In the genomic region with DNA sequence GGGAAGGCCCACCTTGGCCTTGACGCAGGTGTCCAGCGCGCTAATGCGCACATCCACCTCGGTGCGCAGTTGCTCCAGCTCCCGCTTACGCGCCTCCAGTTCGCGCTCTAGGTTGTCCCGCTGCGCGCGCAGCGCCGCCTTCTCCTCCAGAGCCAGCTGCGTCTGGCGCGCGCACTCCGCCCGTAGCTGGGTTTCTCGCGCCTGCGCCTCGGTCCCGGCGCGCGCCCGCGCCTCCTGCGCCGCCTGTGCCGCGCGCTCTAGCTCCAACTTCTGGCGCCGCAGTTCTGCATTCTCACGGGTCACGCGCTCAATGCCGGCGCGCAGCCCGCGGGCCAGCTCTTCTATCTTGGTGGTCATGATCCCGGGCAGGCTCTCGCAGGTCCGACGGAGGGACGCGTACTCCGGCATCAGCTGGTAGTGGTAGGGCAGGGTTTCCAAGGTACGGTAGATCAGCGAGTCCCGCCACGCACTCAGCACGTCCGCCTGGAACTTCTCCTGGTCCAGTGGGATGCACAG, we compare ENCODE assay signal across 8 mouse cellular contexts. TPM values are rescaled to one million over a fixed set of nuclear protein-coding genes. Genes with fewer than 3 reads are reported as not detected.
DNase-seq lines count a peak whose midpoint lies in the region; ATAC-seq and TF ChIP-seq lines count a peak whose summit lies in the region.

No protein-coding gene starts in this region.

- H3K27me3 ChIP-seq in forebrain, embryonic 13.5 days = peaks cover 66% of the 10 kb centered on the region
- peaks cover 74% of the 10 kb centered on the region for H3K27me3 ChIP-seq in heart, embryonic 15.5 days
- H3K27me3 ChIP-seq in liver, embryonic 13.5 days = peaks cover 53% of the 10 kb centered on the region
- peaks cover 69% of the 10 kb centered on the region for H3K27me3 ChIP-seq in neural tube, embryonic 13.5 days

- H3K27ac ChIP-seq in ES-E14 (ENCODE audit: insufficient read depth, low read depth, low read length, poor library complexity, severe bottlenecking) = no peak overlapping the region
- no peak overlapping the region for H3K27ac ChIP-seq in forebrain, embryonic 13.5 days
- no peak overlapping the region for H3K27ac ChIP-seq in heart, embryonic 15.5 days
- H3K27ac ChIP-seq in liver, embryonic 13.5 days = no peak overlapping the region
- H3K27ac ChIP-seq in neural tube, embryonic 13.5 days (replicated peaks) = no peak overlapping the region

- H3K36me3 ChIP-seq in ES-E14 (ENCODE audit: control insufficient read depth, insufficient read depth, low read length, poor library complexity, severe bottlenecking) = no peaks in the 10 kb centered on the region; the same call in 1 of the 2 replicates
- no peaks in the 10 kb centered on the region for H3K36me3 ChIP-seq in forebrain, embryonic 13.5 days (ENCODE audit: poor library complexity, severe bottlenecking)
- no peaks in the 10 kb centered on the region for H3K36me3 ChIP-seq in heart, embryonic 15.5 days
- H3K36me3 ChIP-seq in liver, embryonic 13.5 days = no peaks in the 10 kb centered on the region
- H3K36me3 ChIP-seq in neural tube, embryonic 13.5 days = no peaks in the 10 kb centered on the region

- peak overlapping the region; percentile 75 to 82 for H3K4me3 ChIP-seq in ES-E14 (ENCODE audit: insufficient read depth in 1 of 2, low read depth in 1 of 2, low read length in 2 of 2, poor library complexity in 1 of 2, severe bottlenecking in 1 of 2)
- H3K4me3 ChIP-seq in forebrain, embryonic 13.5 days = peak overlapping the region; percentile 39
- peak overlapping the region; percentile 43 for H3K4me3 ChIP-seq in heart, embryonic 15.5 days
- peak overlapping the region; percentile 45 for H3K4me3 ChIP-seq in liver, embryonic 13.5 days (replicated peaks)
- peak overlapping the region; percentile 37 for H3K4me3 ChIP-seq in neural tube, embryonic 13.5 days

- H3K9me3 ChIP-seq in ES-E14 (ENCODE audit: control insufficient read depth, insufficient read depth, low read depth, low read length) = no peaks in the 10 kb centered on the region
- no peaks in the 10 kb centered on the region for H3K9me3 ChIP-seq in forebrain, embryonic 13.5 days (replicated peaks)
- no peaks in the 10 kb centered on the region for H3K9me3 ChIP-seq in heart, embryonic 15.5 days (replicated peaks)
- H3K9me3 ChIP-seq in liver, embryonic 13.5 days (replicated peaks) = no peaks in the 10 kb centered on the region
- H3K9me3 ChIP-seq in neural tube, embryonic 13.5 days = no peaks in the 10 kb centered on the region

- H3K4me1 ChIP-seq in ES-E14 (ENCODE audit: control insufficient read depth in 2 of 2, insufficient read depth in 2 of 2, low read length in 2 of 2, poor library complexity in 1 of 2) = peaks cover 4 to 6% of the 10 kb centered on the region in 2 experiments; a peak in 1 of 4 replicates
- peaks cover 13% of the 10 kb centered on the region for H3K4me1 ChIP-seq in forebrain, embryonic 13.5 days
- H3K4me1 ChIP-seq in heart, embryonic 15.5 days (replicated peaks) = peaks cover 24% of the 10 kb centered on the region
- peaks cover 34% of the 10 kb centered on the region for H3K4me1 ChIP-seq in liver, embryonic 13.5 days (replicated peaks)
- H3K4me1 ChIP-seq in neural tube, embryonic 13.5 days (replicated peaks) = peaks cover 13% of the 10 kb centered on the region

- peak overlapping the region; percentile 65 for H3K4me2 ChIP-seq in forebrain, embryonic 13.5 days
- peak overlapping the region; percentile 71 for H3K4me2 ChIP-seq in heart, embryonic 15.5 days
- peak overlapping the region; percentile 67 for H3K4me2 ChIP-seq in liver, embryonic 13.5 days
- H3K4me2 ChIP-seq in neural tube, embryonic 13.5 days = peak overlapping the region; percentile 64

- DNase-seq in ES-E14 (ENCODE audit: low read depth, low spot score) = peak; percentile 88
- peak; percentile 91 for DNase-seq in kidney, postnatal 10 days
- DNase-seq in liver, embryonic 13.5 days = peak; percentile 37
- peak; percentile 47 to 60 for DNase-seq in thymus, postnatal 36 days

- in situ Hi-C loops in ES-E14 (cut with MboI; ENCODE audit: low sequenced_read_pairs in 2 of 2, unreplicated experiment in 2 of 2) = no loop called here

- H3K9ac ChIP-seq in ES-E14 (ENCODE audit: insufficient read depth, low read depth, low read length, poor library complexity, severe bottlenecking) = peak overlapping the region; percentile 74
- H3K9ac ChIP-seq in forebrain, embryonic 13.5 days = peak overlapping the region; percentile 51
- H3K9ac ChIP-seq in heart, embryonic 15.5 days = peak overlapping the region; percentile 35
- H3K9ac ChIP-seq in liver, embryonic 13.5 days = peak overlapping the region; percentile 41; the same call in 1 of the 2 replicates
- peak overlapping the region; percentile 62 for H3K9ac ChIP-seq in neural tube, embryonic 13.5 days

- WGBS in forebrain, embryonic 13.5 days = under 1% methylated on average over 61 of the region's 61 CpGs
- WGBS in heart, embryonic 15.5 days = under 1% methylated on average over 61 of the region's 61 CpGs
- 1% methylated on average over 61 of the region's 61 CpGs for WGBS in liver, embryonic 13.5 days (ENCODE audit: insufficient replicate concordance)
- WGBS in neural tube, embryonic 13.5 days = under 1% methylated on average over 52 of the region's 61 CpGs

- peak; percentile 73 for ATAC-seq in cerebellum, adult (ENCODE audit: insufficient number of reproducible peaks, low FRiP score, low TSS enrichment)
- peak; percentile 88 for ATAC-seq in forebrain, embryonic 13.5 days
- peak; percentile 54 for ATAC-seq in heart, embryonic 15.5 days (replicated peaks; ENCODE audit: insufficient number of reproducible peaks, insufficient read depth, low FRiP score, low read depth)
- peak; percentile 30 for ATAC-seq in liver, embryonic 13.5 days (ENCODE audit: low read depth)
- peak; percentile 78 for ATAC-seq in neural tube, embryonic 13.5 days (ENCODE audit: low read depth)

TF ChIP-seq in ES-E14, 5 proteins besides CTCF, POLR2A, EP300 and RAD21:
- TF ChIP-seq MAFK (IDR thresholded peaks at IDR 0.05; ENCODE audit: insufficient read depth, low read depth, low read length) (no peak), CHD2 (IDR thresholded peaks at IDR 0.05; ENCODE audit: low read depth, low read length) (no peak), ZNF384 (IDR thresholded peaks at IDR 0.05; ENCODE audit: low read depth, low read length) (no peak), HCFC1 (IDR thresholded peaks at IDR 0.05; ENCODE audit: borderline replicate concordance, insufficient read depth, low read length) (no peak; the same call in 1 of the 2 replicates), ZC3H11A (IDR thresholded peaks at IDR 0.05; ENCODE audit: borderline replicate concordance, low read depth, low read length) (no peak)
TF ChIP-seq in ES-E14: peak in this region for 0.

RNA-seq across cellular contexts. Expression of gene Plvap, which starts 3.9 kb away (rescaled TPM):
- total RNA-seq in ES-E14 (2012; rRNA removed) = 2.0 and 2.5 TPM in 2 replicates
- 13.6 and 14.0 TPM in 2 replicates for polyA plus RNA-seq in forebrain, embryonic 13.5 days (2015; fragmentation: Nextera tagmentation; extraction: Ambion mirVana)
- polyA plus RNA-seq in heart, embryonic 15.5 days (2015; fragmentation: Nextera tagmentation; extraction: Ambion mirVana) = 87.2 and 113 TPM in 2 replicates
- 24.3 and 28.4 TPM in 2 replicates for polyA plus RNA-seq in liver, embryonic 13.5 days (2015; fragmentation: Nextera tagmentation; extraction: Ambion mirVana)
- 20.8 and 22.2 TPM in 2 replicates for polyA plus RNA-seq in neural tube, embryonic 13.5 days (2015; fragmentation: Nextera tagmentation; extraction: Ambion mirVana)

RNA-seq across cellular contexts. Expression of gene Ccdc194, which starts 17.9 kb away (rescaled TPM):
- 2.4 and 2.6 TPM in 2 replicates for total RNA-seq in ES-E14 (2012; rRNA removed)
- polyA plus RNA-seq in forebrain, embryonic 13.5 days (2015; fragmentation: Nextera tagmentation; extraction: Ambion mirVana) = 0.09 and 0.13 TPM in 2 replicates
- 0.30 and 0.48 TPM in 2 replicates for polyA plus RNA-seq in heart, embryonic 15.5 days (2015; fragmentation: Nextera tagmentation; extraction: Ambion mirVana)
- polyA plus RNA-seq in liver, embryonic 13.5 days (2015; fragmentation: Nextera tagmentation; extraction: Ambion mirVana) = 0.15 TPM in 2 replicates
- polyA plus RNA-seq in neural tube, embryonic 13.5 days (2015; fragmentation: Nextera tagmentation; extraction: Ambion mirVana) = 0.17 and 0.24 TPM in 2 replicates

RNA-seq across cellular contexts. Expression of gene Gtpbp3, which starts 19.7 kb away (rescaled TPM):
- 60.4 and 63.8 TPM in 2 replicates for total RNA-seq in ES-E14 (2012; rRNA removed)
- 13.4 TPM in 2 replicates for polyA plus RNA-seq in forebrain, embryonic 13.5 days (2015; fragmentation: Nextera tagmentation; extraction: Ambion mirVana)
- 10.5 and 11.8 TPM in 2 replicates for polyA plus RNA-seq in heart, embryonic 15.5 days (2015; fragmentation: Nextera tagmentation; extraction: Ambion mirVana)
- 6.8 and 7.3 TPM in 2 replicates for polyA plus RNA-seq in liver, embryonic 13.5 days (2015; fragmentation: Nextera tagmentation; extraction: Ambion mirVana)
- 12.0 and 15.5 TPM in 2 replicates for polyA plus RNA-seq in neural tube, embryonic 13.5 days (2015; fragmentation: Nextera tagmentation; extraction: Ambion mirVana)

RNA-seq across cellular contexts. Expression of gene Ano8, which starts 21.9 kb away (rescaled TPM):
- 10.6 and 22.3 TPM in 2 replicates for total RNA-seq in ES-E14 (2012; rRNA removed)
- 4.0 and 4.5 TPM in 2 replicates for polyA plus RNA-seq in forebrain, embryonic 13.5 days (2015; fragmentation: Nextera tagmentation; extraction: Ambion mirVana)
- polyA plus RNA-seq in heart, embryonic 15.5 days (2015; fragmentation: Nextera tagmentation; extraction: Ambion mirVana) = 0.81 and 1.9 TPM in 2 replicates
- 0.12 and 0.14 TPM in 2 replicates for polyA plus RNA-seq in liver, embryonic 13.5 days (2015; fragmentation: Nextera tagmentation; extraction: Ambion mirVana)
- polyA plus RNA-seq in neural tube, embryonic 13.5 days (2015; fragmentation: Nextera tagmentation; extraction: Ambion mirVana) = 6.1 and 7.8 TPM in 2 replicates

RNA-seq across cellular contexts. Expression of gene Bst2, which starts 29.6 kb away (rescaled TPM):
- total RNA-seq in ES-E14 (2012; rRNA removed) = 135 and 207 TPM in 2 replicates
- 7.6 and 8.3 TPM in 2 replicates for polyA plus RNA-seq in forebrain, embryonic 13.5 days (2015; fragmentation: Nextera tagmentation; extraction: Ambion mirVana)
- polyA plus RNA-seq in heart, embryonic 15.5 days (2015; fragmentation: Nextera tagmentation; extraction: Ambion mirVana) = 34.6 and 45.1 TPM in 2 replicates
- polyA plus RNA-seq in liver, embryonic 13.5 days (2015; fragmentation: Nextera tagmentation; extraction: Ambion mirVana) = 34.1 and 36.0 TPM in 2 replicates
- 16.0 and 23.4 TPM in 2 replicates for polyA plus RNA-seq in neural tube, embryonic 13.5 days (2015; fragmentation: Nextera tagmentation; extraction: Ambion mirVana)

Comparison
In these comparisons a context has a peak if more than half of its experiments do, and no peak if none do; other contexts are left out.
1. DNase-seq: peak in every context shown above with its lines; median percentile 91 in kidney, postnatal 10 days; 88 in ES-E14; 54 in thymus, postnatal 36 days; 37 in liver, embryonic 13.5 days.
2. ATAC-seq: peak in every context shown above with its lines; median percentile 88 in forebrain, embryonic 13.5 days; 78 in neural tube, embryonic 13.5 days; 73 in cerebellum, adult; 54 in heart, embryonic 15.5 days; 30 in liver, embryonic 13.5 days.